Mouse (Mus musculus) adipocyte (in vitro differentiated cells): ENCODE results near the gene Tc2n.

ENCODE experiments used
- DNase-seq: peaks from one replicate; pipeline ENCODE4 v3.0.0-alpha.2; 2016; ENCODE audit warnings: low spot score

The Tc2n gene

GRCm38 (mm10) chr12:101718054-101718754 lies at the start of gene Tc2n:
Tc2n (minus strand) TSS chr12:101718523.
- DNase-seq, result no peak

DNA sequence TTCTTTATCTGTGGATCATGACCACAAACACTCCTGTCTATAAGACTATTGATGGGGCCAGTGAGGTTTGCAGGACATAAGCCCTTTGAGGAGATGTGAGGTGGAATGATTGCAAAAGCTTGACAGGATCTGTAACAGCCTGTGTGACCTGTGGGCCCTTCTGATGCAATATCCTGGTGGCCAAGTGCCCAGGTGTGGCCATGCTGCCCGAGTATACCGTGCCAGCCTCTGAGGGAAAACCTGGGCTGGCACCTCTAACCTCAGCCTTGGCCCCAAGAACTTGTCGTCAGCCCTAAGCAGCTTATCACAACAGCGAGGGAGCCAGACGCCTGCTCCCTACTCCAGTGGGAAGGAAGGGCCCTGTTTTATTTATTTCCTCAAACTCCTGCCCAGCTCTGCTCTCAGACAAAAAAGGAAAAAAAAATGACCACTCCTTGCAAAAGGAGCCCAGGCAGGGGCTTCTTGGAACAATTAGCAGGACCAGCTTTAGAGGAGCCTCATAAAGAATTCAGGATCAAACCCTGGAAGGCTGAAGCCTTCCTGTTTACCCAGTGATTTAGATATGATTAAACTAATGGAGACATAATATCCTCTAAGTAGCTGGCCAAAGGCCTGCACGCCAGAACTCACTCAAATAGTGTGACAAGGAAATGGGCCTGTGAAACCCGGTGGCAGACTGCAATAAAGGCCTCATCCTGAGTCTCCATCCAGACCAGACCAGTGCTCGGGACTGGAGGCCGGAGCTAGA lies 49.2 kb upstream of the Tc2n start:
- peak; percentile 67 for DNase-seq

DNA sequence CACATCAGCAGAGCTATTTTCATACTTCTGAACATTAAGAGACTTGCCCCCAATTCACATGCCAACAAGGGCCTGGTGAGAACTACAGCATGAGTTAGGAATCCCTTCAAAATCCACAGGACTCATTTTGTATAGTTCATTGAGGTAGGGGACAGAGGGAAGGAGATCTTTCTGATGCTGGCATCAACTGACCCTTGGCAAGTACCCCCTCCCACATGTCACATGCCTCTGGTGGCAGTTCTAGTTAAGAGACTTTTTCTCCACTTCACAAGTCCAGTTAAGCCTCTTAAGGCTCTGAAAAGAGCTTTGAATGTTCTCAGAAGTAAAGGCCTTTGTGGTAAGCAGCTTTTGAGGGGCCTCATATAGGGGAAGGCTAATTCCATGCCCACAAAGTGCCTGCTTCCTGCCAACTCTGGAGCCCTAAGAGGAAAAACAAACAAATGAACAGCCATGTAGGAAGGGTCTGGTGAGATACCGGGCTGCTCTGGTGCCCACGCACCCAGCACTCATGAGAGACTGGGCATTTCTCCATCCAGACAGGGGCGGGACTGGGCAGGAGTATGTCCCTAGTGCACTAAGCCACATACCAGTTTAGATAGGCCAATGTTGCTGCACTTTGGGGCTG lies 48.0 kb upstream of the Tc2n start:
- no peak for DNase-seq

DNA sequence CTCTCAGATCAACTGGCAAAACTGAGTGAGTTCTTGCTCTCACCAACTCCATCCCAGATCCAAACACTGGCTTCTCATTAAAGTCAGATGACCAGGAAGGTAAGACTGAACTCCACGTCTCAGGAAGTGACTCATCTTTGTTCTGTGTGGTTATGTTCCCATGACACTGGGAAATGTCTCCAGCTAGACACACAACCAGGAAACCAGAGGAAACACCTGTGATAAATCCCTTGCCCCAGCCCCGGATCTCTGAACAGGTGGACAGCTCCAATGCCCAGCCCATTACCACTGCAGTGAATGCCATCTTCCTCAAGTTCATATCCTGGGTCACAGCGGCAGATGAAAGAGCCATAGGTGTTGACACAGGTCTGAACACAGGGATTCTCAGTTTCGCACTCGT lies 46.5 kb upstream of the Tc2n start:
- DNase-seq, result no peak

GRCm38 (mm10) chr12:101763065-101763464 lies 44.7 kb upstream of the Tc2n start:
- peak; percentile 41 for DNase-seq

DNA sequence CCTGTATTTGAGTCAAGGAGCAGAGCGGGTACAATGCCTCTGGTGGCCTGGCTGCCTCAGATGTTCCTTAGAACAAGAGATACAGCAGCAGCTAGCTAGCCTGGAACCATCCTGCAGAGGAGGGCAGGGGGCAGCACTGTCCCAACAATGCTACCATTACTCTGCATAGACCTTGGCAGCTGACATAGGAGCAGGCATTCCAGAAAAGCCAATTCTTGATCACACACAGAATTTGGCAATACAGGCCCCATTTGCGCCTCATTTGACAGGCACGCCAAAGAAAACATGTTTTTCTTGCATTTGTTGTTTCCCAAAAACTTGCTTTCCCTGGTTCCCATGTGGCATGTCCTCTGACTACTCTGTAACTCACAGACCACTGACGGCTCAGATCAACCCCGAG lies 43.7 kb upstream of the Tc2n start:
- DNase-seq, result peak; percentile 84

GRCm38 (mm10) chr12:101759440-101760045 lies 41.2 kb upstream of the Tc2n start:
- no peak for DNase-seq

DNA sequence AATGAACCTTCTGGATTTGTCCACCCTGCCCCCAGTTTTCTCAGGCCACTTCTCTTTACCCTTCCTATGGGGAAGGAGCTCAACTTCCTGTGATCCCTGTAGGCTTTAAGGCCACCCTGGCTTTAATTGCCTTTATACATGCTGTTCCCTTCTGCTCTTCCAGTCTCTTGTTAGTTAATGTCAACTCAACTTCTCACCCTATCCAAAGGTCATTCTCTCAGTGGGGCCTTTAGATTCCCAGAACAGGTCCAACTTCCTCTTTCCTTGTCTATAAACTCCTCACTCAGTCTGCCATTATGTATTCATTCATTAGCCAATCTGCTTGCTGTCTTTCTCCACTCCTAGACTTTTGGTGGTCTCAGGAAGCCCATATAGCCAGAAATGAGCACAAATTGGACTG lies 40.4 kb upstream of the Tc2n start:
- peak; percentile 31 for DNase-seq

DNA sequence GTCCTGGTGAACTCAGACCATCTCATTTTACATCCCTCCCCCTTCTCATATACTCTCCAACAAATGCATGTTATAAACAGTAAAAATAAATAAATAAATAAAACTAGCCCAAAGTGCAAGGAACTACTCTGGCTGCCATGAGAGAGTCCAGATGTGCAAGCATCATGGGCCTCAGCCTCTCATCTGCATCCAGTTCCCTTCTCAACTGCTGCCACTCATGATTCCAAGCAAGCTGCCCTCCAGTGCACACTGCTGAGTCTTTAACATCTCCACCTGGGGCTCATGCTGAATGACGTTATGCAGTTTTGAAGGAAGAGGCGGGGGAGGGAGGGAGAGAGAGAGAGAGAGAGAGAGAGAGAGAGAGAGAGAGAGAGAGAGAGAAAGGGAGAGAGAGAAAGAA lies 24.1 kb upstream of the Tc2n start:
- DNase-seq, result no peak

GRCm38 (mm10) chr12:101740486-101740885 lies 22.2 kb upstream of the Tc2n start:
- peak; percentile 43 for DNase-seq

- DNase-seq, result no peak
Observed at GRCm38 (mm10) chr12:101740045-101740444, 21.7 kb upstream of the Tc2n start.

DNA sequence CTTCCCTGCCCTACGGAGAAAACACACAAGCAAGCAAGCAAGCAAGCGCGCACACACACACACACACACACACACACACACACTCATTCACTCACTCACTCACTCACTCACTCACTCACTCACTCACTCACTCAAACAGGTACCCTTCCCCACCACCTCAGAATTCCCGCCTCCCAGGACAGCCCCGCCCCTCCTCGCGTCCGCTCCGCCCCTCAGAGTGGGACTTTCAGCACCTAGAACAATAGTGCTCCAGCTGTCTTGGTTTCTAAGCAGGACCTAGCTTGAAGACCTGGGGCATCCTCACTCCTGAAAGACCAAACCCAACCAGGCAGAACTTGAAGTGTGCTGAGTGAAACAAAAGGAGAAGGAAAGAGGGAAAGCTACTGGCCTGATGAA lies 430 bp upstream of the Tc2n start:
- DNase-seq, result no peak

DNA sequence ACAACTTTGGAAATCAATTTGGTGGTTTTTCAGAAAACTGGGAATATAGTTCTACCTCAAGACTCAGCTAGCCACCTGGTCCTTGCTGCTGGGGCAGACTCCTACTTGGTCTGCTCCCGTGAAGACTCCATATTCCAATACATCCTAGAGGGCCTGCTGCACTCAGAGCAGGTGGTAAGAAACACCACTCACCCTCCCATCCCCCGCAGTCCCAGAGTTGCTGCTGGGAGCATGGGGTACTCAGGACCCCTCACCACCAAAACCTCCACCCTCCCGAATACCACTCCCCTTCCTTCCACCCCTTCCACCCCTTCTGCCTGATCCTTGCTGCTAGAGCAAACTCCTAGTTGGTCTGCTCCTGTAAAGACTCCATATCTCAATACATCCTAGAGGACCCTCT lies 19.1 kb downstream of the Tc2n start:
- no peak for DNase-seq

DNA sequence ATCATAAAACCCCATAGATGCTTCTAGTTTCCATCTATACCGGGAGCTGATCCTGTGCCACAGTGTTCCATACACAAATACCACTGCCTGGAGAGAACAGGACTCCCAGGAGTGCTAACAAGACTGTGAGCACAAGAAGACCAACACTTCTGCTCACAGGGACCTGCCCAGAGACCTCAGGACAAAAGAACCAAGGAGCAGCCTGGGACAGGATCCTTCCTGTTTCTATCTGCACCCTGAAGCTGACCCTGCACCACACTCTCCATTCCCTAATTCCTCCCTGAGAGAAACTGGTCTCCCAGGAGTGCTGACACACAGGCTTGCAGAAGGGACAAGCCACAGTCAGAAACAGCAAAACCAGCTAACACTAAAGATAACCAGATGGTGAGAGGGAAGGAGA lies 21.8 kb downstream of the Tc2n start:
- no peak for DNase-seq

GRCm38 (mm10) chr12:101680538-101680937 lies 37.8 kb downstream of the Tc2n start:
- DNase-seq, result no peak

- DNase-seq, result no peak
Observed at GRCm38 (mm10) chr12:101667502-101667901, 50.8 kb downstream of the Tc2n start.

DNA sequence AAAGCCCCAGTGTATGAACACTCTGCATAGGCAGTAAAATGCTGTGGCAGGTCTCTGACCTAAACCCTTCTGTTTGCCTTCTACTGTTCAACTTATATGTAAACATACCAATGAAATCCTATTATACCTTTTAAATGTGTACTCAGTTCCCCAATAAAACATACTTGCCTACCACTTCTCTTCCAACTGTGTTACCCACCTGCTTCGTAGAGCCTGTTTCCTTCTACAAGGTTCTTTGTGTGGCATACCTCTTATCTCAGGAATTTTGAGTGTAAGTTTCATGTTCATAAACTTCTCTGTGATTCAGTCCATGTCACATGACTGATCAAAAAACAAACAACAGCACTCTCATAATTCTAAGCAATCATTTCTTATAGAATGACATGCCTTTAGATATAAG lies 85.2 kb downstream of the Tc2n start:
- DNase-seq, result no peak

DNA sequence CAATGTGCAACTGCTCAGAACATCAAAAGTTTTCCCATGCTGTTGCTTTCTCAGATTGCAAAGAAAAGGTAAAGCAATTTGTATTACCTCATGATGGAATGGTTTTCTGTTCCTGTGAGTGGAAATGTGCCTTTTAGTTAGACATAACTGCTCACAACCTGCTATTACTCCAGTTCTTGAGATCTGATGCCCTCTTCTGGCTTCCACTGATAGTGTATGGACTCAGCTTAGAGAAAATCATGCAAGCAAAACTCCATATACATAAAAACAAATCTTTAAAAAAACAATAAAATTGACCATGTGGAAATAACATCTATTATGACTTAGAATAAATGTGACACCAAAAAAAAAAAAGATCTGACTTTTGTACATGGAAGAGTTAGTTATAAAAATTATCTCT lies 111.7 kb downstream of the Tc2n start:
- peak; percentile 14 for DNase-seq
